Mouse (Mus musculus) erythroblast, embryonic 14.5 days (primary cell): Measurements from ENCODE around the gene Hoxc4.

ENCODE experiments used
- GATA1 ChIP-seq: IDR thresholded peaks from 2 replicates; pipeline ENCODE4 v1.6.1; 2012; ENCODE audit warnings: low read length, inconsistent platforms, mixed read lengths
- TAL1 ChIP-seq: IDR thresholded peaks from 3 replicates; pipeline ENCODE4 v1.6.1; 2012; ENCODE audit warnings: low read length, inconsistent platforms, mixed read lengths

GRCm38 (mm10) chr15:102992863-102993262, 25.9 kb upstream of the Hoxc4 start:
- TF ChIP-seq GATA1 = no peak
- no peak for TF ChIP-seq TAL1
